Comparison of ENCODE assay signal across 30 mouse cellular contexts in genomic region chr7:83624065-83624464, GRCm38 (mm10). TPM values are rescaled to one million over a fixed set of nuclear protein-coding genes. Genes with fewer than 3 reads are reported as not detected.
DNase-seq lines count a peak whose midpoint lies in the region; ATAC-seq lines count a peak whose summit lies in the region.
"Had no signal": no experiment of that assay in that cellular context is flagged by ENCODE, and none has a peak within 500 bp of the region (broad histone marks: within the 10 kb centered on the region; RNA-seq: fewer than 3 reads in every experiment).

No protein-coding gene starts in this region.

- no peaks in the 10 kb centered on the region for H3K4me1 ChIP-seq in forebrain, embryonic 15.5 days
- H3K4me1 ChIP-seq: embryonic facial prominence, embryonic 12.5 days; embryonic facial prominence, embryonic 15.5 days; heart, embryonic 12.5 days; heart, embryonic 15.5 days; hindbrain, embryonic 10.5 days; hindbrain, embryonic 13.5 days; intestine, embryonic 15.5 days had no signal

- no peak overlapping the region for H3K27ac ChIP-seq in forebrain, embryonic 15.5 days (replicated peaks)
- H3K27ac ChIP-seq: embryonic facial prominence, embryonic 12.5 days; embryonic facial prominence, embryonic 15.5 days; heart, embryonic 15.5 days; hindbrain, embryonic 10.5 days; hindbrain, embryonic 13.5 days; intestine, embryonic 15.5 days had no signal

- 78% methylated on average over 1 of the region's 1 CpGs for WGBS in forebrain, embryonic 15.5 days

- peak; percentile 56 for DNase-seq in adrenal gland, adult 2 months
- no peak for DNase-seq in adrenal gland, adult 18-20 months (ENCODE audit: low spot score in 2 of 2)
- DNase-seq in ovary, postnatal 36 days (ENCODE audit: low spot score) = peak; percentile 26
- DNase-seq in ovary, postnatal 14 days (ENCODE audit: low spot score) = no peak
- DNase-seq in adrenal gland, postnatal 10 days = peak; percentile 34
- DNase-seq in adrenal gland, postnatal 36 days = peak; percentile 70 to 78
- no peak for DNase-seq in embryo, embryonic 10.5 days (ENCODE audit: low spot score)
- DNase-seq: B cell, adult 2 months; cerebellum, adult 18-20 months; cerebellum, adult 9-10 months; cerebellum, postnatal 14 days; gastrocnemius, postnatal 10 days; gastrocnemius, postnatal 36 days; heart, postnatal 10 days; heart, postnatal 36 days; kidney, adult 11 months had no signal

- no peaks in the 10 kb centered on the region for H3K27me3 ChIP-seq in forebrain, embryonic 15.5 days
- H3K27me3 ChIP-seq: CH12.LX; embryonic facial prominence, embryonic 12.5 days; embryonic facial prominence, embryonic 15.5 days; heart, embryonic 12.5 days; heart, embryonic 15.5 days; hindbrain, embryonic 13.5 days; intestine, embryonic 15.5 days; Patski had no signal

- no peaks in the 10 kb centered on the region for H3K36me3 ChIP-seq in forebrain, embryonic 15.5 days
- H3K36me3 ChIP-seq: embryonic facial prominence, embryonic 12.5 days; embryonic facial prominence, embryonic 15.5 days; G1E; heart, embryonic 12.5 days; heart, embryonic 15.5 days; hindbrain, embryonic 10.5 days; intestine, embryonic 15.5 days had no signal

- H3K9ac ChIP-seq in forebrain, embryonic 15.5 days (replicated peaks) = no peak overlapping the region
- H3K9ac ChIP-seq: embryonic facial prominence, embryonic 12.5 days; embryonic facial prominence, embryonic 15.5 days; heart, embryonic 12.5 days; heart, embryonic 15.5 days; hindbrain, embryonic 13.5 days; intestine, embryonic 15.5 days had no signal

- H3K4me3 ChIP-seq in forebrain, embryonic 15.5 days = no peak overlapping the region
- H3K4me3 ChIP-seq: embryonic facial prominence, embryonic 12.5 days; embryonic facial prominence, embryonic 15.5 days; heart, embryonic 12.5 days; heart, embryonic 15.5 days; hindbrain, embryonic 10.5 days; hindbrain, embryonic 13.5 days; intestine, embryonic 15.5 days had no signal

- no peaks in the 10 kb centered on the region for H3K9me3 ChIP-seq in forebrain, embryonic 15.5 days
- H3K9me3 ChIP-seq: embryonic facial prominence, embryonic 12.5 days; embryonic facial prominence, embryonic 15.5 days; G1E; heart, embryonic 12.5 days; heart, embryonic 15.5 days; hindbrain, embryonic 10.5 days; hindbrain, embryonic 13.5 days; intestine, embryonic 15.5 days had no signal

- no peak for ATAC-seq in forebrain, embryonic 15.5 days (replicated peaks)
- ATAC-seq: forebrain, embryonic 16.5 days; hindbrain, embryonic 16.5 days; intestine, embryonic 15.5 days; Patski had no signal

- H3K4me2 ChIP-seq in forebrain, embryonic 15.5 days (replicated peaks) = no peak overlapping the region
- H3K4me2 ChIP-seq: embryonic facial prominence, embryonic 12.5 days; embryonic facial prominence, embryonic 15.5 days; heart, embryonic 12.5 days; heart, embryonic 15.5 days; hindbrain, embryonic 13.5 days; intestine, embryonic 15.5 days had no signal

RNA-seq across cellular contexts. Expression of gene Stard5, which starts 7.7 kb away (rescaled TPM):
- total RNA-seq in adrenal gland, adult 2 months (2021) = 10 to 100 TPM; 21.1 to 28.5 TPM
- polyA plus RNA-seq in adrenal gland, adult 2 months (2012; rRNA removed) = 8.1 and 13.3 TPM in 2 replicates
- total RNA-seq in adrenal gland, adult 18-20 months (2021) = 10 to 100 TPM; 22.9 to 26.0 TPM
- total RNA-seq in adrenal gland, postnatal 10 days (2021) = 10 to 100 TPM; 30.1 to 35.2 TPM
- 10 to 100 TPM; 21.2 to 32.8 TPM for total RNA-seq in adrenal gland, postnatal 36 days (2021)
- 6.8 and 6.9 TPM in 2 replicates for polyA plus RNA-seq in forebrain, embryonic 15.5 days (2015; fragmentation: Nextera tagmentation; extraction: Ambion mirVana)

RNA-seq across cellular contexts. Expression of gene Tmc3, which starts 39.3 kb away (rescaled TPM):
- under 1 TPM; 0.12 to 0.17 TPM for total RNA-seq in adrenal gland, adult 2 months (2021)
- 0.08 and 0.26 TPM in 2 replicates for polyA plus RNA-seq in adrenal gland, adult 2 months (2012; rRNA removed)
- total RNA-seq in adrenal gland, adult 18-20 months (2021) = under 1 TPM; 0.10 to 0.13 TPM
- 1 to 10 TPM in 1 of 2 experiments, under 1 TPM in 1; 0.72 to 1.5 TPM for total RNA-seq in adrenal gland, postnatal 10 days (2021)
- total RNA-seq in adrenal gland, postnatal 36 days (2021) = under 1 TPM; 0.07 to 0.36 TPM
- polyA plus RNA-seq in forebrain, embryonic 15.5 days (2015; fragmentation: Nextera tagmentation; extraction: Ambion mirVana) = 0.28 and 0.50 TPM in 2 replicates
- total RNA-seq: granulocyte monocyte progenitor cell, adult 5-6 weeks had no signal
- polyA plus RNA-seq: G1E had no signal

Comparison
In these comparisons a context has a peak if more than half of its experiments do, and no peak if none do; other contexts are left out.
1. DNase-seq: peak in adrenal gland, adult 2 months (single experiment), ovary, postnatal 36 days (single experiment), adrenal gland, postnatal 10 days (single experiment) and adrenal gland, postnatal 36 days (2 of 2); none in adrenal gland, adult 18-20 months (0 of 2), ovary, postnatal 14 days (single experiment) and embryo, embryonic 10.5 days (single experiment).